22 mouse cellular contexts compared by ENCODE assay signal in genomic region chr11:26596186-26596585, GRCm38 (mm10). TPM values are rescaled to one million over a fixed set of nuclear protein-coding genes. Genes with fewer than 3 reads are reported as not detected.
"Had no signal": no experiment of that assay in that cellular context is flagged by ENCODE, and none has a peak within 500 bp of the region (broad histone marks: within the 10 kb centered on the region; RNA-seq: fewer than 3 reads in every experiment).

No protein-coding gene starts in this region.

- H3K9ac ChIP-seq: limb, embryonic 12.5 days; limb, embryonic 15.5 days had no signal

- H3K4me2 ChIP-seq: limb, embryonic 12.5 days; limb, embryonic 15.5 days; midbrain, embryonic 11.5 days had no signal

- ATAC-seq: intestine, postnatal 0 days had no signal

- H3K36me3 ChIP-seq: limb, embryonic 12.5 days; limb, embryonic 15.5 days had no signal

- H3K4me3 ChIP-seq: limb, embryonic 12.5 days; limb, embryonic 15.5 days had no signal

- H3K27me3 ChIP-seq: limb, embryonic 12.5 days; limb, embryonic 15.5 days had no signal

- DNase-seq: kidney, adult 2 months; kidney, postnatal 25 days; left cerebral cortex, postnatal 4 days; lung, adult 2 months; lung, postnatal 14 days; lung, postnatal 4 days; midbrain, embryonic 14.5 days; thymus, adult 18-20 months; thymus, postnatal 36 days had no signal

- H3K9me3 ChIP-seq: limb, embryonic 12.5 days; limb, embryonic 15.5 days had no signal

- H3K27ac ChIP-seq: kidney, postnatal 0 days; limb, embryonic 12.5 days; limb, embryonic 15.5 days had no signal

RNA-seq across cellular contexts. Expression of gene Gm6899, which starts 3.1 kb away (rescaled TPM):
- polyA plus RNA-seq: kidney, adult 2 months; kidney, embryonic 14.5 days; limb, embryonic 12.5 days; limb, embryonic 15.5 days; lung, adult 2 months; lung, embryonic 16.5 days; midbrain, embryonic 11.5 days; midbrain, embryonic 14.5 days; midbrain, postnatal 0 days; neural tube, embryonic 11.5 days; neural tube, embryonic 14.5 days; small intestine, adult 2 months; spleen, adult 2 months; urinary bladder, adult 2 months had no signal
